Mouse (Mus musculus): Measurements from ENCODE around the gene Cltc.

- TF ChIP-seq GATA1 (IDR thresholded peaks at IDR 0.05; ENCODE audit: borderline replicate concordance, low read length) (no peak), FLI1 (IDR thresholded peaks at IDR 0.05; ENCODE audit: low read length) (no peak)
Observed at GRCm38 (mm10) chr11:86663977-86664376, 93.4 kb downstream of the Cltc start.
